Mouse (Mus musculus) cerebellum, adult 2 months (tissue): ENCODE measurements around the gene Rprd2.

ENCODE experiments used
- CTCF ChIP-seq: fragments of 200-500 bp; IDR thresholded peaks from 2 replicates; pipeline ENCODE4 v1.5.1; 2011; ENCODE audit warnings: low read depth, mild to moderate bottlenecking, control low read depth, low read length, moderate library complexity, borderline replicate concordance; ENCODE audit not compliant: insufficient read depth
- POLR2A ChIP-seq: fragments of 200-500 bp; IDR thresholded peaks from 2 replicates; pipeline ENCODE4 v1.6.1; 2011; ENCODE audit warnings: low read length, control low read depth, borderline replicate concordance; ENCODE audit not compliant: insufficient read depth

GRCm38 (mm10) chr3:95867408-95867807 lies 48.7 kb upstream of the Rprd2 start:
- TF ChIP-seq CTCF (no peak), POLR2A (no peak)
